Mouse (Mus musculus) CH12.LX (cell line): ENCODE data around the gene Grm8.

ENCODE experiments used
- BHLHE40 ChIP-seq: IDR thresholded peaks from 2 replicates; pipeline ENCODE4 v1.6.1; 2011; ENCODE audit warnings: mild to moderate bottlenecking, low read depth, low read length, improper control_type of control experiment
- CTCF ChIP-seq, 2 experiments: IDR thresholded peaks in 1 of 2; conservative IDR thresholded peaks in 1 of 2; 2 replicates each; pipeline ENCODE4 v1.5.1; 2011 to 2012; ENCODE audit warnings: low read depth in 2 of 2, low read length in 2 of 2, improper control_type of control experiment in 1 of 2, inconsistent platforms in 1 of 2, mild to moderate bottlenecking in 1 of 2, moderate library complexity in 1 of 2
- ELF1 ChIP-seq: IDR thresholded peaks from 2 replicates; pipeline ENCODE4 v1.6.1; 2014; ENCODE audit warnings: low read depth, mild to moderate bottlenecking, inconsistent platforms, low read length, improper control_type of control experiment
- EP300 ChIP-seq: IDR thresholded peaks from 2 replicates; pipeline ENCODE4 v1.6.1; 2011; ENCODE audit warnings: low read length, improper control_type of control experiment
- MEF2A ChIP-seq: IDR thresholded peaks from 2 replicates; pipeline ENCODE4 v1.6.1; 2014; ENCODE audit warnings: low read depth, mild to moderate bottlenecking, inconsistent platforms, low read length, improper control_type of control experiment, borderline replicate concordance
- MXI1 ChIP-seq: IDR thresholded peaks from 2 replicates; pipeline ENCODE4 v1.6.1; 2011; ENCODE audit warnings: mild to moderate bottlenecking, low read depth, low read length, improper control_type of control experiment
- NELFE ChIP-seq: IDR thresholded peaks from 2 replicates; pipeline ENCODE4 v1.6.1; 2011; ENCODE audit warnings: low read depth, low read length, improper control_type of control experiment
- NRF1 ChIP-seq: IDR thresholded peaks from 2 replicates; pipeline ENCODE4 v1.6.1; 2014; ENCODE audit warnings: low read depth, mild to moderate bottlenecking, inconsistent platforms, low read length, improper control_type of control experiment, moderate library complexity
- POLR2AphosphoS2 ChIP-seq: IDR thresholded peaks from 2 replicates; pipeline ENCODE4 v1.6.1; 2011; ENCODE audit warnings: low read depth, low read length, improper control_type of control experiment
- RAD21 ChIP-seq: IDR thresholded peaks from 2 replicates; pipeline ENCODE4 v1.6.1; 2011; ENCODE audit warnings: low read depth, mild to moderate bottlenecking, low read length, improper control_type of control experiment, moderate library complexity
- ZKSCAN1 ChIP-seq: IDR thresholded peaks from 2 replicates; pipeline ENCODE4 v1.6.1; 2012; ENCODE audit warnings: low read depth, inconsistent platforms, low read length, improper control_type of control experiment, borderline replicate concordance

- TF ChIP-seq POLR2AphosphoS2 (no peak), MEF2A (no peak), MXI1 (peak; percentile 14; the same call in 1 of the 2 replicates), ZKSCAN1 (no peak), BHLHE40 (no peak), CTCF (conservative IDR thresholded peaks at IDR 0.05 in 1 of 2, IDR thresholded peaks at IDR 0.05 in 1 of 2; ENCODE audit: low read depth in 2 of 2, low read length in 2 of 2) (no peak), NELFE (no peak), NRF1 (no peak), RAD21 (no peak), ELF1 (no peak), EP300 (no peak)
Observed at GRCm38 (mm10) chr6:28135001-28135401, at the start of gene Grm8.
